Mouse (Mus musculus): ENCODE measurements around the gene Il2ra.
A peak's percentile ranks its signal among the peaks of the same experiment; 100 is the strongest.
"Not testable (repeated sequence)": the region's sequence is repeated elsewhere in the genome, so short reads cannot be mapped to it uniquely, and the experiment has no call there.

Gene Il2ra

GRCm38 (mm10) chr2:11706030-11706745 lies 63.6 kb downstream of the Il2ra start:
- DNase-seq, result peak; percentile 12

- DNase-seq, result peak; percentile 39
Observed at GRCm38 (mm10) chr2:11706746-11707065, 64.1 kb downstream of the Il2ra start.

- DNase-seq, result no peak
Observed at GRCm38 (mm10) chr2:11708538-11708937, 65.9 kb downstream of the Il2ra start.

- DNase-seq, result not testable (repeated sequence)
Observed at GRCm38 (mm10) chr2:11710101-11710500, 67.5 kb downstream of the Il2ra start.

DNA sequence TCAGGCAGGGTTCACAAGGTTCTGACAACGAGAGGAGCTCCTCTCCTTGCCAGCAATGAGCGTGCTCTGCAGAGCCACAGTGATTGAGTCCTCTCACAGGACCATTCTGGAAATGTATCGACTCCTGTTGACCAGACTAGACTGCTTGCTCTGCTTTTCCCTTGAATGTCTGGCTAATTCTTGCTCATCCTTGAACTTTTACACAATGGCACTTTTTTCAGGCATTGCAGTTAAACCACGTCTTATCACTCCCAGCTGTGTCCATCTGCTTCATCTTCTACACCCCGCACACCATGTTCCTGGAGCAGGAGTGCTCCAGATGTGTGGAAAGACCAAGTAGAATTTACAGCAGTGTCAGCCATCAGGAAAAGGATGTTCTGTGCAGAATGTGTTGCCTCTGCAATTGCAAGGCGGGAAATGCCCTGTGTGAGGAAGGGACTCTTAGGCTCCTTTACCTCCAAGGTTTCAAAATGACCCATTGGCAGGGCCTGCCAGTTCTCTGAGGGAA lies 69.9 kb downstream of the Il2ra start:
- DNase-seq, result no peak

GRCm38 (mm10) chr2:11713021-11713420 lies 70.4 kb downstream of the Il2ra start:
- DNase-seq, result no peak

DNA sequence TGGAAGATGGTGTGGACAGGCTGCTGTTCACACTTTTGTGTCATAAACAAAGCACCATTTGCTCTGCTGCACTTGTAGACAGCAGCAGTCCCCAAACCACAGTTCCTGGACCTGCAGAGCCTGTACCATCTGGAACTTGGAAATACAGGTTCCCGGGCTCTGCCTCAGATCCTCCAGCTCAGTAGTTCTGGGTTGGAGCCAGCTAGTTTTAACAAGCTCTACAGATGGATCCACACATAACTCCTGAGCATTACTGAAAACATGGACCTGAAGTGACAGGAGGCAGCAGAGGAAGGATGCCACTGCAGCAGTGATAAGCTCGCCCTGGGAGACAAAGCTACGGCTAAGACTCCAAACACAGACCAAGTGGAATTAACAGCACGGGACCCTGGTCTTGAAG lies 71.9 kb downstream of the Il2ra start:
- peak; percentile 48 for DNase-seq

DNA sequence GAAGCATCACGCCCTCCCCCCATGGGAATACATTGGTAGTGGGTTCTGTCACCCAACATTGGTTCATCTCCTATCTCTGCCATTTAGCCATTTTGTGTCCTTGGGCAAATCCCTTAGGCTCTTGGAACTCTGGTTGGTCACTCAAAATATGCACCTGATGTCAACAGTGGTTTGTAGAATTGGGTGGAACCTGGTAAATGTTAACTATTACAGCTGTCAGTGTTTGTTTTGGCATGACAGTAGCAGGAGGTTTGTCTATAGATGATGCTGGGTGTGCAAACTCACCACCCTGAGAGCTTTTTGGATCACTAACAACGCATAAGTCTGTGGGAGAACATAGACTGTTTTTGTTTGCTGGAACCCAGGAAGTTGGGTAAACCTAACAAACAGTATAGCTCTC lies 76.0 kb downstream of the Il2ra start:
- DNase-seq, result no peak

- no peak for DNase-seq
Observed at GRCm38 (mm10) chr2:11722564-11722963, 80.0 kb downstream of the Il2ra start.

DNA sequence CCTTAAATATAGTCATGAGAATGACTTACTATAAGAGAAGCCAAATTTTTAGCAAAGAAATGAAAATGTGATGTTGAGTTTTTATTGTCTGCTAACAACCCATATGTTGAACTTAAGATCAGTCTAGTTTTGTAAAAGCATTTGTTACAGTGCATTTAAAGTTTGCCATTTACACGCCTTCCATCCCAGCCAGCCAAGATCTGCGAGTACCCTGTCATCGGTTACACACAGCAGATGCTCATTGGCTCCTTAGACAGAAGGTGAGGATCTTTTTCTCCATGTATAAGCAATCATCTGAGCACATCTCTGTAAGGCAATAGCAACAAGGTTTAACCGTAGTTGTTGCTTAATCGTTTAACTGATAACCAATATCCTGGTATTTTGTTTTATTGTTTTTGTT lies 85.0 kb downstream of the Il2ra start:
- no peak for DNase-seq

DNA sequence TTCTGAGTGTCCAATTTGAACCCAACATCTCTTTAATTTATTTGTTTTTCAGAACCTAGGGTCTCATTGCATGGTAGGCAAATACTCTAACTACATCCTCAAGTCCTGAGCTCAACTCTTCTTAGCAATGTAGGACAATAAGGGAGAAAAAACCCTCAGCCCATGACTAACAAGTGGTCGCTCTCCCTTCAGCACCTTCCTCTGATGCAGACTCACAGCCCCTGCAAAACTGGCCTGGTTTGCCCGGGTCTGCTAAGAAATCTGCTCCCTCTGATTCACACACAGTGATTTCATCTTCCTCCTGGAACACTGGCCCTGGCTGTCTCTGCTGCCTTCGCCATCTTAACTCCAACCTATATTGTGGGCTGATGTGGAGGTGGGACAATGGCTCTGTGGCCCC lies 86.5 kb downstream of the Il2ra start:
- no peak for DNase-seq

GRCm38 (mm10) chr2:11732978-11733377 lies 90.4 kb downstream of the Il2ra start:
- DNase-seq, result no peak

- DNase-seq, result no peak
Observed at GRCm38 (mm10) chr2:11735853-11736252, 93.2 kb downstream of the Il2ra start.

GRCm38 (mm10) chr2:11738794-11739193 lies 96.2 kb downstream of the Il2ra start:
- no peak for DNase-seq

- no peak for DNase-seq
Observed at GRCm38 (mm10) chr2:11739516-11740051, 97.0 kb downstream of the Il2ra start.
